Mouse (Mus musculus) CH12.LX (cell line): ENCODE results near the gene Stk19.

Experiments used
- CTCF ChIP-seq, 2 experiments: IDR thresholded peaks in 1 of 2; conservative IDR thresholded peaks in 1 of 2; 2 replicates each; pipeline ENCODE4 v1.5.1; 2011 to 2012; ENCODE audit warnings: low read depth in 2 of 2, low read length in 2 of 2, improper control_type of control experiment in 1 of 2, inconsistent platforms in 1 of 2, mild to moderate bottlenecking in 1 of 2, moderate library complexity in 1 of 2
- EP300 ChIP-seq: IDR thresholded peaks from 2 replicates; pipeline ENCODE4 v1.6.1; 2011; ENCODE audit warnings: low read length, improper control_type of control experiment
- ETS1 ChIP-seq: conservative IDR thresholded peaks from 2 replicates; pipeline ENCODE4 v1.6.1; 2012; ENCODE audit warnings: low read depth, mild to moderate bottlenecking, inconsistent platforms, low read length, improper control_type of control experiment, moderate library complexity
- POLR2A ChIP-seq: IDR thresholded peaks from 2 replicates; pipeline ENCODE4 v1.6.1; 2011; ENCODE audit warnings: low read depth, mild to moderate bottlenecking, improper control_type of control experiment, low read length
- RCOR1 ChIP-seq: conservative IDR thresholded peaks from 2 replicates; pipeline ENCODE4 v1.6.1; 2012; ENCODE audit warnings: low read depth, mild to moderate bottlenecking, inconsistent platforms, low read length, improper control_type of control experiment
- ZNF384 ChIP-seq: IDR thresholded peaks from 2 replicates; pipeline ENCODE4 v1.6.1; 2012; ENCODE audit warnings: low read depth, low read length, improper control_type of control experiment, inconsistent platforms

GRCm38 (mm10) chr17:34854761-34855160, 18.0 kb upstream of the Stk19 start:
- TF ChIP-seq CTCF (conservative IDR thresholded peaks at IDR 0.05 in 1 of 2, IDR thresholded peaks at IDR 0.05 in 1 of 2; ENCODE audit: low read depth in 2 of 2, low read length in 2 of 2) (no peak), RCOR1 (no peak), EP300 (no peak), ETS1 (no peak), POLR2A (no peak), ZNF384 (no peak)
